Mouse (Mus musculus): Measurements from ENCODE around the gene Kcnh2. TPM values are rescaled to one million over a fixed set of nuclear protein-coding genes. Genes with fewer than 3 reads are reported as not detected.

The Kcnh2 gene
- polyA plus RNA-seq, 1 experiment from 2014 or later, result 13.1 TPM

GRCm38 (mm10) chr5:24357461-24357860 lies 6.1 kb upstream of the Kcnh2 start:
- H3K4me1 ChIP-seq (ENCODE audit: control insufficient read depth, insufficient read depth, low read length), result peaks cover 16% of the 10 kb centered on the region
- ATAC-seq (ENCODE audit: low FRiP score, low TSS enrichment), result no peak
- 16% methylated on average over 7 of the region's 7 CpGs for WGBS

GRCm38 (mm10) chr5:24356764-24357163 lies 5.4 kb upstream of the Kcnh2 start:
- no peak overlapping the region for H3K27ac ChIP-seq (replicated peaks; ENCODE audit: low read depth, low read length)
- WGBS, result 53% methylated on average over 4 of the region's 4 CpGs
- no peak overlapping the region for H3K4me2 ChIP-seq (ENCODE audit: low read length)
- no peaks in the 10 kb centered on the region for H3K9me3 ChIP-seq (ENCODE audit: control insufficient read depth, low read length)
- H3K4me1 ChIP-seq (ENCODE audit: control insufficient read depth, insufficient read depth, low read length), result peaks cover 22% of the 10 kb centered on the region
- no peaks in the 10 kb centered on the region for H3K27me3 ChIP-seq (ENCODE audit: control insufficient read depth, insufficient read depth, low read length)
- DNase-seq (no peak), ATAC-seq (ENCODE audit: low FRiP score, low TSS enrichment) (no peak)
- no peak overlapping the region for H3K9ac ChIP-seq (replicated peaks; ENCODE audit: low read length)
- no peaks in the 10 kb centered on the region for H3K36me3 ChIP-seq (ENCODE audit: control insufficient read depth, insufficient read depth, low read length)
- H3K4me3 ChIP-seq (replicated peaks; ENCODE audit: low read depth, low read length), result no peak overlapping the region

More at GRCm38 (mm10) chr5:24357461-24357860, 6.1 kb upstream of the Kcnh2 start:
- DNase-seq, result peak; percentile 83
- H3K27me3 ChIP-seq (ENCODE audit: control insufficient read depth, insufficient read depth, low read length), result no peaks in the 10 kb centered on the region
- no peak overlapping the region for H3K27ac ChIP-seq (replicated peaks; ENCODE audit: low read depth, low read length)
- H3K9me3 ChIP-seq (ENCODE audit: control insufficient read depth, low read length), result no peaks in the 10 kb centered on the region
- no peak overlapping the region for H3K9ac ChIP-seq (replicated peaks; ENCODE audit: low read length)
- no peaks in the 10 kb centered on the region for H3K36me3 ChIP-seq (ENCODE audit: control insufficient read depth, insufficient read depth, low read length)
- H3K4me3 ChIP-seq (replicated peaks; ENCODE audit: low read depth, low read length), result no peak overlapping the region
- no peak overlapping the region for H3K4me2 ChIP-seq (ENCODE audit: low read length)

- Histone ChIP-seq H3K4me1 (ENCODE audit: control insufficient read depth, insufficient read depth, low read length) (peaks cover 46% of the 10 kb centered on the region), H3K4me2 (ENCODE audit: low read length) (no peak overlapping the region), H3K9me3 (ENCODE audit: control insufficient read depth, low read length) (no peaks in the 10 kb centered on the region), H3K27me3 (ENCODE audit: control insufficient read depth, insufficient read depth, low read length) (peaks cover 3% of the 10 kb centered on the region; the same call in 1 of the 2 replicates), H3K9ac (replicated peaks; ENCODE audit: low read length) (no peak overlapping the region), H3K27ac (replicated peaks; ENCODE audit: low read depth, low read length) (peak overlapping the region; percentile 95), H3K4me3 (replicated peaks; ENCODE audit: low read depth, low read length) (no peak overlapping the region), H3K36me3 (ENCODE audit: control insufficient read depth, insufficient read depth, low read length) (no peaks in the 10 kb centered on the region)
- 30% methylated on average over 4 of the region's 4 CpGs for WGBS
- DNase-seq (no peak), ATAC-seq (ENCODE audit: low FRiP score, low TSS enrichment) (no peak)
Observed at GRCm38 (mm10) chr5:24353327-24353726, 1.9 kb upstream of the Kcnh2 start.

- peak overlapping the region; percentile 95 for H3K27ac ChIP-seq (replicated peaks; ENCODE audit: low read depth, low read length)
- under 1% methylated on average over 24 of the region's 24 CpGs for WGBS
- H3K36me3 ChIP-seq (ENCODE audit: control insufficient read depth, insufficient read depth, low read length), result no peaks in the 10 kb centered on the region
- H3K4me1 ChIP-seq (ENCODE audit: control insufficient read depth, insufficient read depth, low read length), result peaks cover 54% of the 10 kb centered on the region
- no peaks in the 10 kb centered on the region for H3K9me3 ChIP-seq (ENCODE audit: control insufficient read depth, low read length)
- H3K9ac ChIP-seq (replicated peaks; ENCODE audit: low read length), result peak overlapping the region; percentile 91
- ATAC-seq (ENCODE audit: low FRiP score, low TSS enrichment) (peak; percentile 40), DNase-seq (peak; percentile 73)
- peak overlapping the region; percentile 97 for H3K4me2 ChIP-seq (ENCODE audit: low read length)
- peak overlapping the region; percentile 82 for H3K4me3 ChIP-seq (replicated peaks; ENCODE audit: low read depth, low read length)
- H3K27me3 ChIP-seq (ENCODE audit: control insufficient read depth, insufficient read depth, low read length), result peaks cover 3% of the 10 kb centered on the region; the same call in 1 of the 2 replicates
Observed at GRCm38 (mm10) chr5:24352251-24352859, 951 bp upstream of the Kcnh2 start.

GRCm38 (mm10) chr5:24351701-24352171 lies 332 bp upstream of the Kcnh2 start:
- peaks cover 56% of the 10 kb centered on the region for H3K4me1 ChIP-seq (ENCODE audit: control insufficient read depth, insufficient read depth, low read length)

GRCm38 (mm10) chr5:24350531-24351250 lies 713 bp downstream of the Kcnh2 start:
- H3K9me3 ChIP-seq (ENCODE audit: control insufficient read depth, low read length), result no peaks in the 10 kb centered on the region
- peak overlapping the region; percentile 95 for H3K27ac ChIP-seq (replicated peaks; ENCODE audit: low read depth, low read length)
- H3K4me3 ChIP-seq (replicated peaks; ENCODE audit: low read depth, low read length), result peak overlapping the region; percentile 82
- H3K9ac ChIP-seq (replicated peaks; ENCODE audit: low read length), result peak overlapping the region; percentile 91
- 28% methylated on average over 15 of the region's 15 CpGs for WGBS
- H3K4me2 ChIP-seq (ENCODE audit: low read length), result peak overlapping the region; percentile 97
- peak; percentile 49 for DNase-seq
- H3K27me3 ChIP-seq (ENCODE audit: control insufficient read depth, insufficient read depth, low read length), result peaks cover 3% of the 10 kb centered on the region; the same call in 1 of the 2 replicates
- ATAC-seq (ENCODE audit: low FRiP score, low TSS enrichment), result no peak
- H3K4me1 ChIP-seq (ENCODE audit: control insufficient read depth, insufficient read depth, low read length), result peaks cover 56% of the 10 kb centered on the region
- H3K36me3 ChIP-seq (ENCODE audit: control insufficient read depth, insufficient read depth, low read length), result peaks cover 3% of the 10 kb centered on the region

More at GRCm38 (mm10) chr5:24351701-24352171, 332 bp upstream of the Kcnh2 start:
- peak overlapping the region; percentile 97 for H3K4me2 ChIP-seq (ENCODE audit: low read length)
- ATAC-seq (ENCODE audit: low FRiP score, low TSS enrichment) (peak; percentile 88), DNase-seq (peak; percentile 96)
- H3K27me3 ChIP-seq (ENCODE audit: control insufficient read depth, insufficient read depth, low read length), result peaks cover 3% of the 10 kb centered on the region; the same call in 1 of the 2 replicates
- 1% methylated on average over 41 of the region's 41 CpGs for WGBS
- peak overlapping the region; percentile 95 for H3K27ac ChIP-seq (replicated peaks; ENCODE audit: low read depth, low read length)
- no peaks in the 10 kb centered on the region for H3K9me3 ChIP-seq (ENCODE audit: control insufficient read depth, low read length)
- peak overlapping the region; percentile 82 for H3K4me3 ChIP-seq (replicated peaks; ENCODE audit: low read depth, low read length)
- no peaks in the 10 kb centered on the region for H3K36me3 ChIP-seq (ENCODE audit: control insufficient read depth, insufficient read depth, low read length)
- peak overlapping the region; percentile 91 for H3K9ac ChIP-seq (replicated peaks; ENCODE audit: low read length)

GRCm38 (mm10) chr5:24350073-24350472 lies 1.3 kb downstream of the Kcnh2 start:
- peak overlapping the region; percentile 0; the same call in 1 of the 2 replicates for H3K9ac ChIP-seq (replicated peaks; ENCODE audit: low read length)

GRCm38 (mm10) chr5:24348546-24348945 lies 2.9 kb downstream of the Kcnh2 start:
- Histone ChIP-seq H3K9ac (replicated peaks; ENCODE audit: low read length) (peak overlapping the region; percentile 62), H3K4me3 (replicated peaks; ENCODE audit: low read depth, low read length) (peak overlapping the region; percentile 50), H3K9me3 (ENCODE audit: control insufficient read depth, low read length) (no peaks in the 10 kb centered on the region), H3K4me2 (ENCODE audit: low read length) (peak overlapping the region; percentile 97), H3K27me3 (ENCODE audit: control insufficient read depth, insufficient read depth, low read length) (peaks cover 3% of the 10 kb centered on the region; the same call in 1 of the 2 replicates), H3K4me1 (ENCODE audit: control insufficient read depth, insufficient read depth, low read length) (peaks cover 70% of the 10 kb centered on the region), H3K27ac (replicated peaks; ENCODE audit: low read depth, low read length) (peak overlapping the region; percentile 64), H3K36me3 (ENCODE audit: control insufficient read depth, insufficient read depth, low read length) (peaks cover 3% of the 10 kb centered on the region)
- WGBS, result under 1% methylated on average over 30 of the region's 30 CpGs
- no peak for ATAC-seq (ENCODE audit: low FRiP score, low TSS enrichment)
- DNase-seq, result peak; percentile 69

More at GRCm38 (mm10) chr5:24350073-24350472, 1.3 kb downstream of the Kcnh2 start:
- Histone ChIP-seq H3K4me1 (ENCODE audit: control insufficient read depth, insufficient read depth, low read length) (peaks cover 60% of the 10 kb centered on the region), H3K27ac (replicated peaks; ENCODE audit: low read depth, low read length) (no peak overlapping the region), H3K36me3 (ENCODE audit: control insufficient read depth, insufficient read depth, low read length) (peaks cover 3% of the 10 kb centered on the region), H3K4me3 (replicated peaks; ENCODE audit: low read depth, low read length) (peak overlapping the region; percentile 82), H3K4me2 (ENCODE audit: low read length) (peak overlapping the region; percentile 97), H3K27me3 (ENCODE audit: control insufficient read depth, insufficient read depth, low read length) (peaks cover 3% of the 10 kb centered on the region; the same call in 1 of the 2 replicates), H3K9me3 (ENCODE audit: control insufficient read depth, low read length) (no peaks in the 10 kb centered on the region)
- ATAC-seq (ENCODE audit: low FRiP score, low TSS enrichment) (no peak), DNase-seq (no peak)
- WGBS, result 42% methylated on average over 3 of the region's 3 CpGs

Measured in midbrain, embryonic 14.5 days (tissue).